Mouse (Mus musculus) right cerebral cortex, postnatal 14 days (tissue): Measurements from ENCODE around the gene Ppp1r13l.

Experiments
- DNase-seq: peaks from one replicate; pipeline ENCODE4 v3.0.0; 2022

Gene Ppp1r13l

DNA sequence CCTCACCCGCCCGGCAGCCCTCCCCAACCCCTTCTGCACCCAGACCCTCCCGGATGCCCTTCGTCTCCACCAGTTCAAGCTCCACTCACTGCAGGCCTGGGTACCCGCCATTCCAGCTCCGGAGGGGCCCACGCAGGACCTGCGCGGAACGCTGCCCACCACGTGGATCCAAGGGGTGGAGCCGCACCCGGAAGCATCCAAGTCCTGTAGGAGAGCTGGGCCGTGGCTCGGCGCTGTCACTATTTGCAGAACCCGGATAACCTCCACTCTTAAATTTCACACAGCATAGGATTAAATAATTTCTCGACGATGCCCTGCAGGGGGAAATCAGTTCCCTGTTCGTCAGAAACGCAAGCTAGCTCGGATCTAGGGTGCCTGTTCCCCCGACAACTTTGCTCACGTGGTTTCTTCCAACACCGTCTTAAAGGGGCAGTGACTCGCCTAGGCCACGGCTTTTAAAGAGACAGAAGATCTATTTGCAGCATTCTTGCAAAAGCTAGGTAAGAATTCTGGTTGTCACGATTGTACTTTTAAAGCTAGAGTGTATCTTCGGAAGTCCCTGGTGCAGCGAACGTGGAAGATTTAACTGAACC is at the start of gene Ppp1r13l, which contains the start of gene Cd3eap:
Gene Ppp1r13l (plus strand): TSS at position 451 of the 593 bp plus-strand sequence.
Gene Cd3eap (minus strand): TSS at position 185 of the 593 bp plus-strand sequence.
- DNase-seq, result peak; percentile 91

DNA sequence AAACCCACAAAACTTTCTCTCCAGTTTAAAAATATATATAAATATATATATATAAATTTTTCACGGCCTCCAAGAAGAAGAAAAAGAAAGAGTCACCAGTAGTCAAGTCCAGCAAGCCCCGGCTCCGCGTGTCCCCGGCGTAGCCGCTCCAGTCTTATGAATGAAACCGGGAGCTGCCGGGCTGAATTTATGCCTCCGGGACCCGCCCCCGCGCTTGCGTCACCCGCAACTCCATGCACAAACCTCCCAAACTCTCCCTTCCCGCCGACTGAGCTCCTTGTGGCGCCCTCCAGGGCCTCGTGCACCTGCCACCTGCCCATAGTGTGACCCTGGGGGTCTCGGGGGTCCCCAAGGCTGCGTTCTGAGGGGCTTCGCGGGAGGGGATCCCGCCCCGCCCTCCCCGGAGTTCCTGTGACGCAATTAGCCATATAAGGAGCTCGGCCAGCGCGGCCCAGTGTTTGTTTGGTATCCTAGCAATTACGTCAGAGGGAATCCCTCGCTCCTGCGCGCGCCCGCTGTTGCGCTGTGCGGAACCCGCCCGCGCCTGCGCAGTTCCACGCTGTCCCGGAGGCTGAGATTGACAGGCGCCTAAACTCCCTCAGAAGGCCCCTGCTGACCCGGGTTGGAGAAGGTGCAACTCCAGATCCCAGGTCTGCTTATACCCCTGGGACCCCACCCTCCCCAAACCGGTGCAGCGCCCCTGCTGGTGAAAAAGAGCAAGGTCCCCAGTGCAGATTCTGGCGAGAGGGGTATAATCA is 49.5 kb upstream of the Ppp1r13l start, which contains the start of gene Fosb:
Gene Fosb (minus strand): TSS at position 168 of the 758 bp plus-strand sequence.
- DNase-seq, result peak; percentile 96

- DNase-seq, result no peak
These were observed 47.6 kb upstream of the Ppp1r13l start for GRCm38 (mm10) chr7:19311991-19312390.

DNA sequence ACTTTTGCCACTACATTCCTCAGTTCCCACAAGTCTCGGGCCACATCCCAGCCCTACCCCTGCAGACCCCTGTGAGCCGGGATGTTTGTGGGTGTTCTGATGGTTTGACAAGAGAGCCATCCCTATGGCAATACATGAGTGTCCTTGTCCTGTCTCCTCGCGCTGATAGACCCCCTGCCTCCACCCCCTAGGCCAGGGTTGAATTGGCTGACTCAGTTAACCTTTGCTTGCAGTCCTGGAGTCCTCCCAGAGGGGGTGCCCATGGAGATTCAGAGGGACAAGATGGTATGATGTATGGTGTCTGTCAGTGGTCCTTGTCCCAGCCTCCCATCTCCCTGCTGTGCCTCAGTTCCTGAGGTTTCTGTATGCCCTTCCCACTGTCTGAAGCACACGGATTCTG is 45.5 kb upstream of the Ppp1r13l start:
- DNase-seq, result no peak

GRCm38 (mm10) chr7:19316451-19317161 is 42.9 kb upstream of the Ppp1r13l start:
- no peak for DNase-seq

- DNase-seq, result no peak
These were observed 41.3 kb upstream of the Ppp1r13l start for GRCm38 (mm10) chr7:19318201-19318600.

DNA sequence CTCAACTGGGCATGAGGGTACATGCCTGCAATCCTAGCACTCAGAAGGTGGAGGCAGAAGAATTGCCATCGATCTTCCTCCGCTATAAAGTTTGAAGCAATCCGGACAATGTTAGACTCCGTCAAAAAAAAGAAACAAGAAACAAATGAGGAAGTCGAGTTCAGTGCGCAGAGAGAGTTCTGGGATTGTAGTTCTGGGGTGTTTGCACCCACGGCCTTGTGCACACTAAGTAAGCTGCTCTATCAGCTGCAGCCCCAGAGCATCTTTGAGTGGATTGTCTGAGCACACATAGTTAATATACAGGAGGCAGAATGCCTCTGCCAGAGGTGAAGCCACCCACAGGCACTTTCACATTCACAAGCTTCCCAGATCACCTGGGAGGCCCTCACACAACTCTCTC is 40.9 kb upstream of the Ppp1r13l start:
- no peak for DNase-seq

DNA sequence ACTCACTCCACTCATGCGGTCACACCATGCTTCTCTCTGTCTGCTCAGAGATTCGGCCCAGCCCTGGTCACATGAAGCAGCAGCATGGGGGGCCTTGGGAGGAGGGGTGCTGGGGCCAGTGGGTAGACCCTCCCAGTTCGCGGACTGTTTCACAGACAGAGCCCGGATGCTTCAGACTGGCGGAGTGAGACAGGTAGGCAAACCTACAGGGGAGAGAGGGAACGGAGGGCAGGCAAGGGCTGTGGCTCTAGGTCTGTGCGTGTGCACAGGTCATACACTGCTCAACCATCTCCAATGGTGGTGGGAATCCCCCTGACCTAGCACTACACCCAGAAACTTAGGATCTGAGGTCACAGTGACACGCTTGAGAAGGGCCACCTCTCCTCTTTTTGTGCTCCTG is 40.1 kb upstream of the Ppp1r13l start:
- DNase-seq, result no peak

DNA sequence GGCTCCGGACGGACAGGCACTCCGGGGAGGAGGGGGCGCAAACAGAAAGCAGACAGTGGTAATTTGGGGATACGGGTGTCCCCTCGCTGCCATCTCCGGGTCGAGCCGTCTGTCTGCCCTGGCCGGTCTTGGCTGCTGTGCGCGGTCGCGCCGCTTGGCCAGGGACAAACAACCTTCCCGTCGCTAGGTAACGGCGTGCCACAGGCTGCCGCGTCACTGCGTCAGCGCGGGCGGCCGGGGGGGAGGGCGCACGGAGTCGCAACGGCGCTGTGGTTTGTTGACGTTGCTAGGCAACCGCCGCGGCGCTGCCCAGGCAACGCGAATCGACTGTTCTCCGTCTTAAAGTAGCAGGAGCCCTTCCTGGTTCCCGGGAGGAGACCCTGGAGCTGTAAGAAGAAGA is 39.6 kb upstream of the Ppp1r13l start:
- DNase-seq, result peak; percentile 97

DNA sequence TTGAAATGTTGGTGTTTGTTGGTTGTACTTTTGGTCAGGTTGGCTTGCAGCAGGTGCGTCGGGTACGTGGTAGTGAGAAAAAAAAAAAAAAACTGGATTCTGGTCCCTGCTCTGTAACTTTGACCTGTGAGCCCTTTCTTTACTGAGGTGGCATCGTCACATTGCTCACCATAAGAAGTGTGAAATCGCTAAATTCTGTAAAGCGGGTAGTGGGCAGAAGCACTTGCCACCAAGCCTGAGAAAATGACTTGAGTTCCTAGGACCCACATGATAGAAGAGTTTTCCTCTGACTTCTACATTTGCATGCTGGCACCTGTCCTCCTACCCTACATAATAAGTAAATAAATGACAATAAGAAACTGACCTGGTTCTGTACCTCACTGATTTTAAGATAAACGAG is 38.9 kb upstream of the Ppp1r13l start:
- DNase-seq, result no peak

DNA sequence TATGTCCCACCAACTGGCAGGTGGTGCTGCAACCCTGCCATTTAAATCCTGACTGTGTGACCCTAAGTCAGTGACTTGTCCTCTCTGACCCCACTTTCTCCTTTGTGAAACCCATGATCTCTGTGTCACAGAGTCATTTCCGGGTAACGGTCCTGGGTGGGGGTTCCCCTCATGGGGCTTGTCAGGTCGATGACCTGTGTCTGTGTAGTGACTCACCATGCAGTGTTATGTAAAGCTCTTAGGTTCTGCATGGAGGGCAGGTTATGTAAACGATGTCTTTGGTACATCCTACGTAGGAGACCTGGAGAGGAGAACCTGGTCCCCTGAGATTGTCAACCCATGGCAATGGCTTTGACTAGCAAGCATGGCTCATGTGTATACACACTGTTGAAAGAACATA is 38.1 kb upstream of the Ppp1r13l start:
- no peak for DNase-seq

- no peak for DNase-seq
These were observed 37.1 kb upstream of the Ppp1r13l start for GRCm38 (mm10) chr7:19322489-19322888.

GRCm38 (mm10) chr7:19324221-19324620 is 35.3 kb upstream of the Ppp1r13l start:
- no peak for DNase-seq

DNA sequence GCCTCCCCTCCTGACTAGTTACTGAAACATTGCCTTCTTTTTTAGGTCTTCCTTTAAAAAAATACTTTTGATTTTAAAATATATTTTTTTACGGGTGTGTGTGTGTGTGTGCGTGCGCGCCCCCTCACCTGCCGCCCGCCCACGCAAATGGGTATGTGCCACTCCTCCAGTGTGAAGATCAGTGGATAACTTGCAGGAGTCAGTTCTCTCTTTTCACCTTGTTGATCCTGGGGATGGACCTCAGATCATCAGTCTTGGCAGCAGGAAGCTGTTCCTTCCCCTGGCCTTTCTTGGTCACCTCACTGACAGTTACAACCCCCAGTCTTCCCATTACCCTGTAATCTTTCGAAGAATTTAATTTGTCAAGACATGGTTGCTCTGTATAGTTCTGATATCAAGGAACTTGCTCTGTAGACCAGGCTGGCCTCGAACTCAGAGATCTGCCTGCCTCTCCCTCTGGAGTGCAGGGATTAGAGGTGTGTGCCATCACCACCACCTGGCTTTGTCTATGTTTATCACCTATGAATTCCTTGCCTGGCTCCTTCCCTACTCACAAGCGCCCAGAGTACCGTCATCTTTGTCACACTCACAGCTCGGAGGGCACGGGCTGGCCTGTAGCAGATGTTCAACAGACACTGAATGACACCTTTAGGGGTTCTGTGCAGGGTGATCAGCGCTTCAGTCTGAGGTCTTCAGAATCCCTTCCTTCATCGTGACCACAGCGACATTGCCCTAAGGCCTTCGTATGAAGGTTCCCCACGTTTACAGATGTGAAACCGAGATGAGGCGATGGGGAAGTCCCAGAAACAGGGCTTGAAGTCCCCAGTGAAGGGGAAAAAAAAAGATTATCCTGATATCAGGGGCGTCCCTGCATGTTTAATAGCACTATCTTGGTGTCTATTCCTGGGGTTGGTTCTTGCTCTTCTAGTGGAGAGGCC is 34.0 kb upstream of the Ppp1r13l start:
- DNase-seq, result no peak

GRCm38 (mm10) chr7:19326359-19326758 is 33.2 kb upstream of the Ppp1r13l start:
- peak; percentile 68 for DNase-seq

- DNase-seq, result peak; percentile 82
These were observed 32.4 kb upstream of the Ppp1r13l start for GRCm38 (mm10) chr7:19327128-19327527.

GRCm38 (mm10) chr7:19327782-19328181 is 31.8 kb upstream of the Ppp1r13l start:
- no peak for DNase-seq

- DNase-seq, result no peak
These were observed 31.1 kb upstream of the Ppp1r13l start for GRCm38 (mm10) chr7:19328425-19328824.

- DNase-seq, result no peak
These were observed 27.6 kb upstream of the Ppp1r13l start for GRCm38 (mm10) chr7:19331910-19332309.

DNA sequence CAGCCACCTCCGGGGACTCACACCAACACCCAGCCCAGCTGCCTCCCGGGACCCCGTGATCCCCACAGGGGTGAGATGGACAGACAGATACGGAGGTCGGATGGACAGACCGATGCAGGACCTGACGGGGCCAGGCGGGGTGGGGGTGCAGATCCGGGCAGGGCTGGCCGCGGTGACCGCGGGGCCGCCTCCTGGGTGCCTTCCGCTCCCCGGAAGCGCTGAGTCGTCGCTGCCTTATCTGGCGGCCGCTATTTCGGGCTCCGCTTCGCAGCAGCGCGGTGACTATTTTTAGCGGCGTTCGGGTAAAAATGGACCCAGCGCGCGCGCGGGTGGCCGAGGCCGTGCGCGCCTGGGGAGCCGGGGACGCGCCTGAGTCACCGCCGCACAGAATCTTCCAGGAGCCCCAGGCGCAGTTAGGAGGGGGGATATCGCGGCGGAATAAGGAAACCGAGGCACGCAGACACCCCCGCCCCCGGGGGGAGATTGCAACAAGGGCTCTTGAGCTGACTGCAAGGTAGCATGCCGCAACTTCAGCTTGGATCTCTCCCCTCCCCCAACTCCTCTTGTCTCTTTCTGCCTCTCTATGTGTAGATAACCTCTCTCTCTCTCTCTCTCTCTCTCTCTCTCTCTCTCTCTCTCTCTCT is 26.7 kb upstream of the Ppp1r13l start:
- DNase-seq, result peak; percentile 88

DNA sequence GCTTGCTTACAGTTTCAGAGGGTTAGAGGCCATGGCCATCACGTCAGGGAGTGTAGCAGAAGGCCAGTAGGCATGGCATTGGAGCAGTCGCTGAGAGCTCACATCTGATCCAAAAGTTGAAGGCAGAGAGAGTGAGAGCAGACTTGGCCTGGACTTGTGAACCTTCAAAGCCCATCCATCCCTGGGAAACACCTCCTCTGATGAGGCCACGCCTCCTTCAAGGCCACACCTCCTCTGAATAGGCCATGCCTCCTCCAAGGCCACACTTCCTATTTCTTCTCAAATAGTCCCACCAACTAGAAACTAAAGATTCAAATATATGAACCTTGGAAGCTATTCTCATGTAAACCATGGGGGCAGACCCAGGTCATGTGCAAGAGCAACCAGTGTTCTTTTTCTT is 24.0 kb upstream of the Ppp1r13l start:
- no peak for DNase-seq

DNA sequence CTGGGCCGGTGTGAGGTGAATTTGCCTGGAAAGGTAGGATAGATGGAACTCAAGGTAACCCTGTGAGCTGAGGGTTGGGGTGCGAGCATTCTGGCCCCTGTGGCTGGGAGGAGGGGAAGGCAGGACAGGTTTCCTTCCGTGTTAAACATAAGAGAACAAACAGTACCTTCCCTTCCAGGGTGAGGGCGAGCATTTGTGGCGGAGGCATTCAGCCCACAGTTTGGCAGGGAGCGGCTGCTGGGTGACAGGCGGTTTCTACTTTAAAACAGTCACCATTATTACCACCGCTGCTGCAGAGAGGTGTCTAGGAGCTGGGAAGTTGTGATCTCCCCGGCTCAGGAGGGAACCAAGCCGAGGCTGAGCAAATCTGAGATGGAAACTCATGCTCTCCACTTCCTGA is 22.4 kb upstream of the Ppp1r13l start:
- no peak for DNase-seq
